Mouse (Mus musculus) left cerebral cortex, adult 2 months (tissue): ENCODE measurements around the gene Xpr1. TPM values are rescaled to one million over a fixed set of nuclear protein-coding genes. Genes with fewer than 3 reads are reported as not detected.

Experiments
- DNase-seq, 2 experiments: peaks; one replicate each; pipeline ENCODE4 v3.0.0; 2021 to 2022; ENCODE audit warnings: low spot score in 2 of 2, mixed read lengths in 1 of 2; ENCODE audit errors: extremely low spot score in 1 of 2
- H3K27ac ChIP-seq: fragments of 200-600 bp; 2 replicates; pipeline ENCODE4 v1.8.1; 2022
- H3K4me3 ChIP-seq: fragments of 200-600 bp; 2 replicates; pipeline ENCODE4 v1.8.1; 2022
- CTCF ChIP-seq: fragments of 200-600 bp; IDR thresholded peaks from 2 replicates; pipeline ENCODE4 v1.8.1; 2022; ENCODE audit warnings: antibody characterized with exemption, mild to moderate bottlenecking, moderate library complexity
- intact Hi-C: fragments of 180-260 bp; cut with DNase I; formaldehyde crosslinking; loops from one replicate; pipeline ENCODE4 v1.15.1; 2025
- total RNA-seq, 2 experiments: library from RNA; stranded (reverse); gene quantifications; 2 replicates each; pipeline ENCODE4 v1.2.3; 2021

Xpr1 gene
- total RNA-seq, 2 experiments from 2014 or later: 86.1 to 89.4 TPM

DNA sequence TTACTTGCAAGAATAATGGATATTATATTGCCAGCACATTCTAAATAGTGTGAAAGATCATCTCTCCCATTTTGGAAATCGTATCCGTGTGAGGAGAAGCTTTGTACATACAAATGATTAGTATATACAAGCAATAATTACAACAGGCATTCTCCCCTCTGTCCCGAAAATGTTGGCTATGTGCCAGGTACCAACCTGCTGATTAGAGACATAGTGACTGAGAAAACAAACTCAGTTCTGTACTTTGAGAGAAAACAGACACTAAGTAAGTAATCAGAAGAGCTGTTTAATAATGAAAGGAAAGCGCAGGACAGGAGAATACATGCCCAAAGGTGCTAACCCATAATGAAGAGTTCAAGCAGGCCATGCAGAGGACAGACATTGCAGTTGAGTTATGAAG is 64.1 kb downstream of the Xpr1 start:
- intact Hi-C loops: no loop called here
- Histone ChIP-seq H3K27ac (no peak overlapping the region), H3K4me3 (no peak overlapping the region)
- DNase-seq: no peak
- TF ChIP-seq CTCF: no peak

- TF ChIP-seq CTCF: no peak
- intact Hi-C loops: no loop called here
- H3K27ac ChIP-seq: no peak overlapping the region
- DNase-seq: no peak
- no peak overlapping the region for H3K4me3 ChIP-seq
Measured at GRCm38 (mm10) chr1:155351527-155351926, 65.7 kb downstream of the Xpr1 start.

GRCm38 (mm10) chr1:155348491-155348890 is 68.7 kb downstream of the Xpr1 start:
- Histone ChIP-seq H3K4me3 (no peak overlapping the region), H3K27ac (no peak overlapping the region)
- no peak for TF ChIP-seq CTCF
- no peak for DNase-seq
- intact Hi-C loops: no loop called here

GRCm38 (mm10) chr1:155347339-155347738 is 69.9 kb downstream of the Xpr1 start:
- intact Hi-C loops: no loop called here
- DNase-seq: no peak
- H3K27ac ChIP-seq: no peak overlapping the region
- H3K4me3 ChIP-seq: no peak overlapping the region
- TF ChIP-seq CTCF: no peak

DNA sequence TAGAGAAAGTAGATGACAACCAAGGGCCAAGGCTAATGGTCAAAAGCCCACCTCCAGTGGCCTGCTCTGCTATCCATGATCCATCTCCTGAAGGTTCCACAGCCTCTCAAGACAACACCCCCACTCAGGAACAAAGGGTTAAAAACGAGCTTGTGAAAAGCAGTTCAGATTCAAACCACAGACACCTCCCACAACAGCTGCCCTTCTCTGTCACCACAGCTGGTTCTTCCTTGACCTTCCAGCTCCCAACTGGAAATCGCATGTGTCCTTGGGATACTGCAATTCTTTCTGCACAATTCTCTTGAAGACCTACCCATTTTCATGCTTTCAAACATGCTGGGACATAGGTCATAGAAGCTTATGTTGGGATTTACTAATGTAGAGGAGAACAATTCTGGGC is 73.2 kb downstream of the Xpr1 start:
- DNase-seq: no peak
- no peak for TF ChIP-seq CTCF
- intact Hi-C loops: no loop called here
- no peak overlapping the region for H3K4me3 ChIP-seq
- H3K27ac ChIP-seq: no peak overlapping the region

DNA sequence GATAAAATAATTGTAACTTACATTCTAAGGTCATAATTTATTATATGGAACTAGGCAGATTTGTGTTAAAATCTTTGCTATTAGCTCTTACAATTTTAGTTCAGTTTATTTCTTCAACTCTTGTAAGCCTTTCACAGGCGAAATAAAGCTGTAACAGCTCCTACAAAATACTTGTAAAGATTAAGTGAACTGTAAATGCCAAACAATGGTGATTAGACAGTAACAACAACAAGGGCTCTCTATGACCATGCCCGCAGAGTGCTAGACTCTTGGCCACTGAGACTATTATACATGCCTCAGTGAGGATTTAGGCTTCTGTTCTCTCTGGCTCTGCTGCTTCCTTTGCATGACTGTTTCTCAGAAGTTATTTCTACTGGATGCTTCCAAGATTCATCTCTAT is 77.6 kb downstream of the Xpr1 start:
- no peak for DNase-seq
- Histone ChIP-seq H3K27ac (no peak overlapping the region), H3K4me3 (no peak overlapping the region)
- intact Hi-C loops: no loop called here
- no peak for TF ChIP-seq CTCF

DNA sequence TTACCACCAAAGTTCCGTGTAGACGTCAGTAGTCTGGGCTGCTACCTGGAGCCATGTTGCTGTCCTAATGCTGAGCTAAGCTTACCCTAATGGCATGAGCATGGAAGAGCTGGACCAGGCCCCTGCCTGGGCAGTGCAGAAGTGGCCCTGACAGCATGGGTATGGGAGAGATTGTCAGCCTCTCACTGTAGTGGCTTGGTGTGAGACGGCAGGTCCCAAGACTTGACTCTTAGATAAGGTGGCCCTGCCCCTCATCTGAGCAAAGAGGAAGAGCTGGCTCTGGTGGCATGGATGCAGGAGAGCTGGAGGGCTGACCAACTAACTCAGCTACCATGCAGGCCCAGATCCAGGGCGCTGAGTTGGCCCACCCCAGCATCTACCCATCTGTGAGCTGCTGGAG is 79.9 kb downstream of the Xpr1 start:
- intact Hi-C loops: no loop called here
- no peak for DNase-seq
- no peak for TF ChIP-seq CTCF
- no peak overlapping the region for H3K27ac ChIP-seq
- no peak overlapping the region for H3K4me3 ChIP-seq

DNA sequence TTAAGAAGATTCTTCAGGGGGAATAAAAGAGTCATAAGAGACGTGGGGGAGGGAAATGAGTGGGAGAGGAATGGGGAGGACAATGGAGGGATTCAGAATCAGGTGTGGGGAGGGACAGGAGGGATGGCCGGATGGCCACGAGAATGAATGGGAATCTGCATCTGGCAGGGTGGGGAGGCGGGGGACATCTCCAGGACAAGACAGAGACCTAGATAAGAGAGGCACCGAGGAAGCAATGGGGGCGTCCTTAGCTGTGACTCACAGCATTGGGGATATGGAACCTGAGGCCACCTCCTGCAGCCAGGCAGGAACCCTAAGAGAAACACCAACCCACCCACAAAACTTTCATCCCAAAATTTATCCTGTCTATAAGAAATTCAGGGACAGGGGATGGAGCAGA is 81.3 kb downstream of the Xpr1 start:
- intact Hi-C loops: no loop called here
- Histone ChIP-seq H3K4me3 (no peak overlapping the region), H3K27ac (no peak overlapping the region)
- no peak for TF ChIP-seq CTCF
- DNase-seq: no peak

- intact Hi-C loops: no loop called here
- H3K27ac ChIP-seq: no peak overlapping the region
- DNase-seq: no peak
- H3K4me3 ChIP-seq: no peak overlapping the region
- no peak for TF ChIP-seq CTCF
Measured at GRCm38 (mm10) chr1:155322183-155322582, 95.0 kb downstream of the Xpr1 start.

DNA sequence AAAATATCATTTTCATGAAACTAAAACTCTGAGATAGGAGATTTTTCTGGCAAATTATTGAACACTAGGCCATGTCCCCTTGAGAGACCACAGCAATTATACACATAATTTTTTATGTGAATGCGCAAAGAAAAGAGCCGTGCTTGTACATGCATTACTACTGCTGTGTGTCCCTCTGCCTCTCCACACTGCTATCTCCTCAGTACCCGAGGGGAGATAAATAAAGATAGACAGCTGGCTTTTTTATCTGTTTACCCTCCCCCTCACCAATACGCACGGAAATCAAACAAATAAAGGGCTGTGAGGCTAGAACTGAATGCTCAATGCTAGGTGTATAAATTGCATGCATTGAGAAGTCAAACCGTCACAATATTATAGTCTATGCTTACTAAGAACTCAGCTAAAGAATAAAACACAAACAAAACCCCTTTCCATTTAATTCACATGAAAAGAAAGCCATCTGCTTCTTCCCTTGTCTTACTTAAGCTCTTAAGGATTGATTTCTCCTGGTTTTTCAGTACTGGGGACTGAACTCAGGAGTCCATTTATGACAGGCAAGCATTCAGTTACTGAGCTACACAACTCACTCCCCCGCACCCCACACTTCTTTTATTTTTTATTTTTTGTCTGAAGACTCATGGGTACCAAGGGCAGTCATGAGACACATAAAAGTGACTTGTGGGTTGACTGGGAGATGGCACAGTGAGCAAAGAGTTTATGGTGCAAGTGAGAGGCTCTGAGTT is 97.0 kb downstream of the Xpr1 start:
- intact Hi-C loops: no loop called here
- Histone ChIP-seq H3K27ac (no peak overlapping the region), H3K4me3 (no peak overlapping the region)
- TF ChIP-seq CTCF: no peak
- DNase-seq: no peak

- TF ChIP-seq CTCF: no peak
- no peak overlapping the region for H3K4me3 ChIP-seq
- no peak overlapping the region for H3K27ac ChIP-seq
- intact Hi-C loops: no loop called here
- no peak for DNase-seq
Measured at GRCm38 (mm10) chr1:155319513-155319912, 97.7 kb downstream of the Xpr1 start.

DNA sequence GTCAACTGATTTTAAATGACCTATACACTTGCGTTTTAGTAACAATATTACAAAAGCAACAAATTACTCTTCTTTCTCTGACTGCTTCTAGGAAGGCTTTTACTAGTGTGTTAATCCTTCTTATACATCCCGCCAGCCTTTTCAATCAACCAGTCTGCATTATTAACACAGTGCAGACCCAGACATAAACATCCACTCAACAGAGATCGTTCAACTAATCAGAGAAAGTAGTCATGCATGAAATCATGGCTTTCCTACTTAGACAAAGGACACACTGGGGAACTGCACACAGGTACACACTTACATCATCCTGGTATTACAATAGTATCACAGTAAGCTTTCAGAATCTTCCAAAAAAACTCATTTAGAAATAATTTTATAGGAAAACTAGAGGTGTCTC is 105.5 kb downstream of the Xpr1 start:
- H3K4me3 ChIP-seq: no peak overlapping the region
- no peak overlapping the region for H3K27ac ChIP-seq
- no peak for DNase-seq
- no peak for TF ChIP-seq CTCF
- intact Hi-C loops: no loop called here

- no peak for DNase-seq
- H3K4me3 ChIP-seq: no peak overlapping the region
- no peak for TF ChIP-seq CTCF
- intact Hi-C loops: no loop called here
- H3K27ac ChIP-seq: no peak overlapping the region
Measured at GRCm38 (mm10) chr1:155306879-155307278, 110.3 kb downstream of the Xpr1 start.
